Mouse (Mus musculus) kidney, adult 9 months (tissue): ENCODE measurements around the gene Plcb4.
"Not testable (repeated sequence)": the region's sequence is repeated elsewhere in the genome, so short reads cannot be mapped to it uniquely, and the experiment has no call there.

Experiments used
- DNase-seq: peaks from one replicate; pipeline ENCODE4 v3.0.0; 2022

Gene Plcb4

GRCm38 (mm10) chr2:135722109-135722508 lies 63.3 kb downstream of the Plcb4 start:
- DNase-seq, result no peak

- no peak for DNase-seq
Observed at GRCm38 (mm10) chr2:135723387-135723786, 64.6 kb downstream of the Plcb4 start.

DNA sequence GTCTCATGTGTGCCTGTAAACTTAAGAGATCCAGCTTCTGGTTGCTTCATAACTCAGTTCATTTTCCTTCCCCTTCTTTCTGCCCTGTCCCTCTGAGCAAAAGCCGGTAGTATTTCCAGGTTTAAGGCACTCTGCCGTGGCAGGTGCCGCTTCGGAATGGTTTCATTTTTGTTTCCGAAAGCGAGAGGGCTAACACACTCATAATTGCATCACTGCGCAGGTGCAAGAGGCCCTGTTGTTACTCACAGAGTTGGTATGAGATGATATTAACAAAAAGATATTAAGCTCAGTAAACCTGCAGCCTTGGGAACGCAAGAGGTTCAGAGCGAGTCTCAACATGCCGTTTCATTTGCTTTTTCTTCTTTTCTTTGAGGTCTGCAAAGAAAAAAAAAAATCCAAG lies 65.7 kb downstream of the Plcb4 start:
- no peak for DNase-seq

GRCm38 (mm10) chr2:135725362-135725761 lies 66.6 kb downstream of the Plcb4 start:
- peak; percentile 42 for DNase-seq

- DNase-seq, result no peak
Observed at GRCm38 (mm10) chr2:135727088-135727487, 68.3 kb downstream of the Plcb4 start.

DNA sequence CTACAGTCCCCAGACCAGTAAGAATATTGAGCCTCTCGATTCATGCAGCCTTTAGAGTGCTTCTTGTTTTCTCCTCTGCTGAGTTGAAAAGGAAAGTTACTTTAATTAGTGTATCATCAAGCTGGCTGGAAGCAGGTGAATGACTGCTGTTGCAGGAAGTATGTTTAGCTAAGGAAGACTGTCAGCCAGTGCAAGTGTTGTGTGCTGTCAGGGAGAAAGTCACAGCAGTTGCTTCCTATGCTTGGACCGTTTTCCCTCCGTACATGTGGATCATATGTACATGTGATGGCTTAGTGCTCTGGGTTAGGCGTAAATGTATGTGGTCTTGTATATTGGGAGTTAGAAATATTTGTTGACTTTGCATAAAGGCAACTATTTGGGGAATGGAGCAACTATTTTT lies 69.1 kb downstream of the Plcb4 start:
- DNase-seq, result no peak

DNA sequence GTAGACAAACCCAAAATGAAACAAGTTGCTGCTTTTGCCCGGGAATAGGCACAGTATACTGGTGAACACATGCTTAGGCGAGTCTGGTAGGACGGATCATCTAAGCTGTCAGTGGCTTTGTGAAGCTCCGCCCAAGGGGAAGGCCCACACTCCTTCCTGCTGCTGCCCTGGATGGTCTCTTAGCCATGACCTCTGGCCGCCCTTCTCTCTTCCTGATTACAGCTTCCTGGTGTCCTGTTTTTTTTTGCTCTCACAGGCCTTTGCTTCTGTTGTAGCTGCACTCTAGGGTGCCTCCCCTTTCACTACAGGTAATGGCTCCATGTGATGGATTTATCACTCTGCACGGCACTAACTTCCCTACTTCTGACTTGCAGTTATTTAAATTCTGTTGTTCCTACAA lies 72.8 kb downstream of the Plcb4 start:
- DNase-seq, result peak; percentile 68

GRCm38 (mm10) chr2:135732651-135733050 lies 73.8 kb downstream of the Plcb4 start:
- DNase-seq, result no peak

- no peak for DNase-seq
Observed at GRCm38 (mm10) chr2:135733926-135734510, 75.2 kb downstream of the Plcb4 start.

DNA sequence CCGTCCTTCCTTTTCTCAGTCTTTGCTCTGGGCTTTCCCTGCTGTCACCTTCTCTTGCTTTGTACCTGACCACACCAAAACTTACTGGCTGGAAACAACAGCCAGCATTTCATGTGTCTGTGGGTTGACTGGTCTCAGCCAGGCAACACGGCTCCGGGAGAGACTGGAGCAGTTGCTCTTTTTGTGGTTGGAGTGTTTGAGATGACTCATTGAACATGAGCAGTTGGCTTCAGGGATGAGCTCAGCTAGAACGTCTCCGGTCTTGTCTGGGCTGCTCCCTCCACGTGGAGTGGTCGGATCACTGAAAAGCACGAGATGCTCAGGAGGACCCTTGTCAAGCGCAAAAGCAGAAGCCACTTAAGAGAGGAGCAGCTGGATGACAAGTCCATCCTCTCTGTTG lies 78.7 kb downstream of the Plcb4 start:
- DNase-seq, result no peak

DNA sequence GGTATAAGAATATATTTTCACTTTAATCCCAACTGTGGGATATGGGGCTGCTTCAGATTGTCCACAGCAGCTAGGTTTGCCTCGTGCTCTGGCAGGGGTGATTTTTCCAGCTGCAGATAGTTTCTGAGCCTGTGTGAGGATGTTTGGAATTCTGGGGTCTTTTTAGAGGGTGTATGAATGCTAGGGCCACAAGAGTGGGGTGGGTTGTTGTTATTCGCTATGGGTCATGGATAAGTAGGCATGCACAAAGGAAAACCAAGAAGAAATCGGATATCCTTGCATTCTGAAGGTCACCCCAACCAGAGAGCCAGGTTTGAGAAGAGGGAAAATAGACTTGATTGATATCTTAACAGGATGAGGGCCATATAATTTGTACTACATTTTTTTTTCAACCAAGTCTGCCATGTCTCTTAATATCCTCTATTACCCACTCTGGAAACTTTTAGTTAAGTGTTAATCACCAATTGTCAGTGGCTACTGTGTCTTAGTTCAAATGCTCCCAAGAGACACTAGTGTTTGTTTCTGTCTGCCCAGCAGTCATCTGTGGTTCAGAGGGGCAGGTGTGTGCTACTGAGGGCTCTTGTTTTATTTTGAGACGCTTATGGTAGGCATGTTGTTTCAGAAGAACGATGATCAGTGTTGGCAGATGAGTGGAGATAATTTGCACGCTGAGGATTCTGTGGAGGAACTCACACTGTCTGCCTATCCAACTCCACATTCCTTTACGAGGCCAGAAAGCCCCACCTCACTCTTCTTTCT lies 79.4 kb downstream of the Plcb4 start:
- not testable (repeated sequence) for DNase-seq

DNA sequence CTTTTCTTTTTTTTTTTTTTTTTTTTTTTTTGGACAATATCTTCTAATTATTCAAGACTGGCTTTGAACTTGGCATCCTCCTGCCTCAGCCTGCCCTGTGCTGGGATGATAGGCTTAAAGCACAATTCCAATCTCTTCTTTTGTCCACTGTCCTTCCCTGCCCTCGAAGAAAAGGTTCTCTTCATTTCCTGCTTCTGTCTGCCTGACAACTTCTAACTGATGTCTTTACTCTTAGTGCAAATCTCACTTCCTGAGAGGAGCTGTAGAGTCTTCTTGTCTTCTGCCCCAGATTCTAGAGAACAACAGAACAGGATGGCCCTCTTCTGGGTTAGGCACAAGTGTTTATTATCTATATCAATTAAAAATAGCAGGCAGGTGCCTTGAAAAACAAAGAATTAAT lies 80.1 kb downstream of the Plcb4 start:
- DNase-seq, result no peak

DNA sequence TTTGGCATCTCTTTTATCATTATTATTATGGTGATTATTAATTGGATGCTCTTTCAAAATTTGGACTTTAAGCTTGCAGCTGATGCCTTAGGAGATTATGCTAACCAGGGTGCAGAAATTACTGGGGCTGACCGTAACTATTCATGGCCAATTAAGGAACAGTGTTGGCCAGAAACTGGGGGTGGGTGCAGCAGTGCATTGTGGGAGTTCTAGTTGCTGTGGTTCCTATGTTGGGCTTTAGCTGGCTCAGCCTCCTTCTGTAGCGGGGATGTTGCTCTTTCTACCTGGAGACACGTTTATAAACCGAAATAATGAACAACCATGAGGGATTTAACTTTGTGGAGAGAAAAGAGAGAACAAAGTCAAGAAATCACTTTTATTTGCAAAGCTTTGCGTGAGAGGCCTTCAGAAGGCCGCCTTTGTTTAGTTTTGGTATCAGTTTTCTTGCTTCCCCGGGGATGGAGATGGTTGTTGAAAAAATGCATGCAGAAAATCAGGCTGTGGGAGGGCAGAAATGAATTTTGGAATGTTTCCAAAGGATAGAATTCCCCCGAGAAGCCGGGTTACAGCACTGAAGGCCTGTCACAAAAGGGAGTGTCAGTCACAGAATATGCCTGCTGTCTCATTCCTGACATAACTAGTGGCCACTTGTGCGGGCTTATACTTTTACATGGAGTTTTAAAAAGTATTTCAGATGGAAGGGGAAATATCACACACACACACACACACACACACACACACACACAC lies 84.3 kb downstream of the Plcb4 start:
- no peak for DNase-seq

DNA sequence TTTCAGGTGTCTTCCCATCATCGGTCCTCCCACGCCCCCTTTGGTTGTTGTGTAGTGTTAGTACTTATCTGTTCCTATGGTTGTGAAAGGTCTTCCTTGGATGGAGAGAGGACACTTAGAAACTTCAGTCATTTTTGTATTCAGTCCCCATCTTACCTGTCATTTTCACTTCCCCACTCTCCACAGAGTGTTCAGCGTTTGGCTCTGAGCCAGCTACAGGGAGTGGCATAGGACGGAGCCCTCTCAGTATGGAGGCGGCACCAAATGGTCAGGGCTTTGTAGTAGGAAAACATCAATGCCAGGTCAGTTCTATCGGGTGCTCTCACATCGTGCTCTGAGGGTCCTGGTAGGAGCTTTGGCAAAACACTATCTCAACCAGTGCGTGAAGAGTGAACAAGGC lies 85.9 kb downstream of the Plcb4 start:
- no peak for DNase-seq

DNA sequence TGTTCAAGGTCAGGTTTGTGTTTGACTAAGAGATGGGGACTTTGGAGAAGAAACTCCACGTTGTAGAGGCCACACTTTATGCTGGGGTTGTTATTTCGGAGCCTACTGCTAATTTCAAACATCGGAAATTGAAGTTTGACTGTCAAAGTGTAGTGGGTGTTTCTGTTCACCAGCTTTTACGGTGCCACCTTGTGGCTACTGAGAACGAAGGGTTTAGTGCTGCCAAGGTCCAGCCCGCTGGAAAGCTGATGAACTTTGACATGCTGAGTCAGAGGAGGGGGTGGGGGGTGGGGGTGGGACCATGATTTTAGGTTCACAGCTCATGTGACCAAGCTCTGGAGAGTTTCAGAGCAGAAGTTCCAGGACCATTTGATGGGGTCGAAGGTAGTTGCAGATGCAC lies 86.3 kb downstream of the Plcb4 start:
- DNase-seq, result peak; percentile 61

GRCm38 (mm10) chr2:135748441-135748840 lies 89.6 kb downstream of the Plcb4 start:
- no peak for DNase-seq

DNA sequence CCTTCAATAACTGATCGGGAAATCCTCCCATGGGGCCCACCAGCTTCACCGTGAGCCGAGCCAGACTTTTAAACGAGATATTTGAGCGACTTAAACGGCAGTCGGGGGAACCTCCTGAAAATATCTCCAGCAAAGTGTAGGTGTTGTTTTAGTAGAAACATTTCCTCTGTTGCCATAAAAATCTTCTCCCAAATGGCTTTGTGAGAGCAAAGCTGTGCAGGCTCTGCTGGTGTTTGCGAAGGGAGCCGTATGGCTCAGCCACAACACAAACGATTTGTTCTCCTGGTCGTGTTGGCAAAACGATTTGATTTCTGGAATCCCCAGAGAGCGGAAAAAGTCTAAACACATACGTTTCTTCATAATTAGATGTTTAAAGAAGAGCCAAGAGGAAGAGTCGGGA lies 90.8 kb downstream of the Plcb4 start:
- no peak for DNase-seq

DNA sequence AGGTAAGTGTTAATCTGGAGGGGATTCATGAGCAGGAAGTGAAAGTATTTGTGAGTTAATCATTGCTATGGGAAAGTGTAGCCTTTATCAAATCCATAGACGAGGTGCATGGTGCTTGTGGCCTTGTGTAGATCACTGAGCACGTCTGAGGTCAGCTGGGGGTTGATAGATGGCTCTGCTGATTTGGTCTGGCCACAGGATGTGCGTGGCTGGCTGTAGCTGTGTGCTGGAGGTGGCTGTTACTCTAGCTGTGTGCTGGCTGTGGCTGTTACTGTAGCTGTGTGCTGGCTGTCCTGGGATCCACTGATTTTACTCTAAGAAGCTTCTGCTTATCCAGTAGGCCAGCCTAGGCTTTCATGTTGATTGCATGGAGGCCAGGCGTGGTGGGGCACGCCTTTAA lies 91.9 kb downstream of the Plcb4 start:
- DNase-seq, result no peak

DNA sequence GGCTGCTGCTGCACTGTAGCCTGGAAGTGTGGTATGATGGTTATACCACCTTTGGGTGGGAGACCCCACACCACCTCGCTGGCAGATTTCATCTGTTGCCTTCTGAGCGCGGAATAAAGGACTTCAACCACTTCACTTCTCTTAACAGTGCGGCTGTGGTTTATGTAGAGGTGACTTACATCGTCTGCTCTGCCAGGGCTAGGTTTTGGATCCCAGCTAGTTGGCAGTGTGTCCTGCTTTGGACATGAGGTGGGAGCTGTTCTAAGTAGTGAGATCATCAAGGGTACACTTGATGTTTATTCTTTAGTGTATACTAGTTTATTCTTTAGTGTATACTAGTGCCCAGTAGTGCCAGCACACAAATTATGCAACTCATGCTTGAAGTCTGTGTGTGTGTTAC lies 97.0 kb downstream of the Plcb4 start:
- DNase-seq, result no peak

DNA sequence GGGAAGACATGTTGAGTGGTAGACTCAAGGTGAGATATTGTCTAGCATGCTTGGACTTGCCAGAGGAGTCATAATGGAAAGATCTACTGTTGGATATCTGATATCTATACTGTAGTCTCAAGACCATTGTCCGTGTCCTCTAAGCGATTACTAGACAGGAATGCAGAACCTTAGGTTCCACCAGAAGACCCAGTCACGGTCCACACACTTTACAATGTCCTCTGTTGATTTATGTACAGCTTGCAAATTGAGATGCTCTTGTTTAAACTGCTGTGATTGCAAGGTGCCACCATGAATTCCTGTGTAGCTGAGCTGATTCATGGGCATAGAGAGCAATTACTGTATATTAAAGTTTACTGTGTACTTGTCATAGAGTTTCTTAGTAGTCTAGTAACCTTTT lies 98.7 kb downstream of the Plcb4 start:
- DNase-seq, result no peak

- DNase-seq, result peak; percentile 47
Observed at GRCm38 (mm10) chr2:135759499-135760095, 100.8 kb downstream of the Plcb4 start.

DNA sequence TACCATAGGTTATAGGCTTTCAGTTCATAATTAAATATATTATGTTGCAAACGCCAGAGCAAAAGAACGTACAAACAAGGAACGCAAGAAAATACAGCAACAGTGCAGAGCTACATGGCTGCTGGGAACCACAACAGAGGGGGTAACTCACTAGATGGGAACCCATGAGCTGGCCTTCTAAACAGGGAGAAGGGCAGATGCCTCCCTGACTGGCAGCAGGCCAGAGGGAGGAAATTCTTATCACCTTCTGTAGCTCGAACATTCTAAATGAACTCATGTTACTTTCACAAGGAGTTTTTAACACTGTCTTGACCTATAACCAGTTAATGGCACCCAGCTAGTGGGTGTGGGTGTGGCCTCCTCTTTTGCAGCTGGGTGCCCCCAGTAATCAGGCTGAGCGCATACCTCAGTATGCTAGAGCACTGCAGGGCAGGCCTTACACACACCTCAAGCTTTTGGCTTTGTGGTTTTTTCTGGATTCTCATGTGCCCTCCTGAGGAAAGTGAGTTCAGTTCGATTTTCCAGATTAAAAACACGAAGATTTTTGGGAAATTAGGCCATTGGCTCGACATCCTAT lies 102.5 kb downstream of the Plcb4 start:
- no peak for DNase-seq

DNA sequence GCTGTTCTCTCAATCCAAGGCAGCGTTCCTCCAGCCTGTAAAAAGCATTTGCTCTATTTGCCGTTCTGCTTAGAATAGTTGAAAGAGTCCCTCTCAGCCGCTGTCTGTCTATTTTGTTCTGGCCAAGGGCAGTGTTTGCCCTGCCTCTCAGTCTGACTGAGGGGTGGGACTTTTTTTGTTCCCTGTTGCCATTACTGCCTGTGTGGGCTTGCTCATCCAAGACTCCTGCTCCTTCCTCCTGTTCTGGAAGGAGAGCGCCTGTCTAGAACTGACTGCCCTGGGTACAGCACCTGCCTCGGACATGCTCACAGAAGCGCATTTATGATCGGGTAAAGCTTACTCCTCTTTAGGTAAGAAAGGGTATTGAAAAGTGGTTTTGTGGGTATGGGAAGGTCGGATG lies 105.9 kb downstream of the Plcb4 start:
- DNase-seq, result no peak
